Mouse (Mus musculus) hindbrain, embryonic 16.5 days (tissue): ENCODE results near the gene Spin4. TPM values are rescaled to one million over a fixed set of nuclear protein-coding genes. Genes with fewer than 3 reads are reported as not detected.

ENCODE experiments used
- polyA plus RNA-seq: library from polyadenylated mRNA; unstranded; fragments of >200 nt; fragmentation: Nextera tagmentation; extraction: Ambion mirVana; gene quantifications from 2 replicates; pipeline ENCODE4 v1.2.1, GENCODE M21; 2015

The Spin4 gene
- polyA plus RNA-seq, 1 experiment from 2014 or later = 2.8 TPM

Other genes starting within 250 kb of the Spin4 start
- 47.7 and 48.0 TPM in 2 replicates for gene Arhgef9, start 170.2 kb upstream of the Spin4 start, polyA plus RNA-seq